Mouse (Mus musculus) liver, embryonic 13.5 days (tissue): ENCODE data around the gene Vmn1r89. TPM values are rescaled to one million over a fixed set of nuclear protein-coding genes. Genes with fewer than 3 reads are reported as not detected.

Source experiments
- ATAC-seq: fragments of 200-750 bp; cut with Nextera tagmentation; 2 replicates; pipeline ENCODE4 v1.8.0; 2017; ENCODE audit warnings: low read depth, mild to moderate bottlenecking, moderate number of reproducible peaks, moderate library complexity
- DNase-seq: peaks from one replicate; pipeline ENCODE4 v3.0.0; 2022
- H3K27ac ChIP-seq: fragments of 300-500 bp; sonication (generic); 2 replicates; pipeline ENCODE4 v1.5.1; 2015; ENCODE audit warnings: moderate library complexity, mild to moderate bottlenecking, inconsistent platforms
- H3K27me3 ChIP-seq: fragments of 300-500 bp; sonication (generic); 2 replicates; pipeline ENCODE4 v1.6.1; 2015; ENCODE audit warnings: mild to moderate bottlenecking, inconsistent platforms
- H3K36me3 ChIP-seq: fragments of 300-500 bp; sonication (generic); 2 replicates; pipeline ENCODE4 v1.6.1; 2015; ENCODE audit warnings: mild to moderate bottlenecking, inconsistent platforms
- H3K4me1 ChIP-seq: fragments of 300-500 bp; sonication (generic); replicated peaks from 2 replicates; pipeline ENCODE4 v1.6.1; 2015; ENCODE audit warnings: inconsistent platforms
- H3K4me2 ChIP-seq: fragments of 300-500 bp; sonication (generic); 2 replicates; pipeline ENCODE4 v1.6.1; 2015; ENCODE audit warnings: inconsistent platforms, mild to moderate bottlenecking, moderate library complexity
- H3K4me3 ChIP-seq: fragments of 300-500 bp; sonication (generic); replicated peaks from 2 replicates; pipeline ENCODE4 v1.5.1; 2015; ENCODE audit warnings: mild to moderate bottlenecking, inconsistent platforms
- H3K9ac ChIP-seq: fragments of 300-500 bp; sonication (generic); 2 replicates; pipeline ENCODE4 v1.6.1; 2015; ENCODE audit warnings: mild to moderate bottlenecking, inconsistent platforms
- H3K9me3 ChIP-seq: fragments of 300-500 bp; sonication (generic); replicated peaks from 2 replicates; pipeline ENCODE4 v1.6.1; 2016; ENCODE audit warnings: inconsistent platforms
- WGBS: fragments of 180-500 bp; shearing (Covaris S2); methylation state at CpG from one replicate; pipeline ENCODE4 v1.1.7; 2015; ENCODE audit not compliant: insufficient replicate concordance; 5-methylcytosine and 5-hydroxymethylcytosine counted together
- polyA plus RNA-seq: library from polyadenylated mRNA; unstranded; fragments of >200 nt; fragmentation: Nextera tagmentation; extraction: Ambion mirVana; gene quantifications from 2 replicates; pipeline ENCODE4 v1.2.1, GENCODE M21; 2015

Gene Vmn1r89
- not detected in 2 replicates for polyA plus RNA-seq

GRCm38 (mm10) chr7:13212720-13213119, at the start of gene Vmn1r89:
TSS of gene Vmn1r89 (plus strand) at chr7:13213020.
- Histone ChIP-seq H3K36me3 (no peaks in the 10 kb centered on the region), H3K4me3 (no peak within 1 kb of the TSS), H3K9me3 (no peaks in the 10 kb centered on the region), H3K4me2 (no peak within 1 kb of the TSS), H3K4me1 (no peaks in the 10 kb centered on the region), H3K9ac (no peak within 1 kb of the TSS), H3K27ac (no peak within 1 kb of the TSS), H3K27me3 (no peaks in the 10 kb centered on the region)
- no peak for ATAC-seq
- no peak for DNase-seq

- H3K36me3 ChIP-seq, result no peaks in the 10 kb centered on the region
- no peak overlapping the region for H3K4me3 ChIP-seq
- no peak overlapping the region for H3K9ac ChIP-seq
- WGBS, result 39% methylated on average over 50 of the region's 50 CpGs
- ATAC-seq (no peak), DNase-seq (no peak)
- no peaks in the 10 kb centered on the region for H3K4me1 ChIP-seq
- H3K4me2 ChIP-seq, result no peak overlapping the region
- H3K9me3 ChIP-seq, result no peaks in the 10 kb centered on the region
- H3K27ac ChIP-seq, result no peak overlapping the region
- no peaks in the 10 kb centered on the region for H3K27me3 ChIP-seq
Measured at GRCm38 (mm10) chr7:13260746-13261700, 48.2 kb downstream of the Vmn1r89 start.

DNA sequence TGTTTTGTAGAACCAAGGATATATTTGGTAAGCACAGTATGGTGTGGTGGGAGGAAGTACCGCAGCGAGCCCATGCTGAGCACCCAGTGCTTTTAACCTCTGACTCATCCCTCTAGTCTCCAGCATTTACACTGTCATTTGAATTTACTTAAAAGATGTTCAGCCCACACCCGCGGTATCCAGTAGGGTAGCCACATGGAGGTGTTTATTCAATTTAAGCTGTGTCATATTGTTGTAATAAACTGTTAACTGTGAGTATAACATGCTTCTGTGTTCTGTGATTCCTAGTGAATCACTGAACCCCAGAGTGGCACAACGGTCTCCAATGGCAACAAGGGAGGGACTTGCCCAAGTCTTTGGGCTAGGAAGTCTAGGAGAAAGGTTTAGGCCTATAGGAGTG, 51.0 kb downstream of the Vmn1r89 start:
- Histone ChIP-seq H3K4me1 (no peaks in the 10 kb centered on the region), H3K9me3 (no peaks in the 10 kb centered on the region), H3K36me3 (no peaks in the 10 kb centered on the region), H3K27ac (no peak overlapping the region), H3K27me3 (no peaks in the 10 kb centered on the region), H3K9ac (no peak overlapping the region), H3K4me2 (no peak overlapping the region), H3K4me3 (no peak overlapping the region)
- no peak for ATAC-seq
- 68% methylated on average over 5 of the region's 5 CpGs for WGBS
- DNase-seq, result no peak

- ATAC-seq (no peak), DNase-seq (no peak)
- no peak overlapping the region for H3K4me2 ChIP-seq
- no peaks in the 10 kb centered on the region for H3K27me3 ChIP-seq
- H3K4me3 ChIP-seq, result no peak overlapping the region
- no peaks in the 10 kb centered on the region for H3K4me1 ChIP-seq
- no peak overlapping the region for H3K27ac ChIP-seq
- H3K9ac ChIP-seq, result no peak overlapping the region
- H3K9me3 ChIP-seq, result no peaks in the 10 kb centered on the region
- WGBS, result 60% methylated on average over 2 of the region's 2 CpGs
- H3K36me3 ChIP-seq, result no peaks in the 10 kb centered on the region
Measured at GRCm38 (mm10) chr7:13264396-13264795, 51.6 kb downstream of the Vmn1r89 start.

DNA sequence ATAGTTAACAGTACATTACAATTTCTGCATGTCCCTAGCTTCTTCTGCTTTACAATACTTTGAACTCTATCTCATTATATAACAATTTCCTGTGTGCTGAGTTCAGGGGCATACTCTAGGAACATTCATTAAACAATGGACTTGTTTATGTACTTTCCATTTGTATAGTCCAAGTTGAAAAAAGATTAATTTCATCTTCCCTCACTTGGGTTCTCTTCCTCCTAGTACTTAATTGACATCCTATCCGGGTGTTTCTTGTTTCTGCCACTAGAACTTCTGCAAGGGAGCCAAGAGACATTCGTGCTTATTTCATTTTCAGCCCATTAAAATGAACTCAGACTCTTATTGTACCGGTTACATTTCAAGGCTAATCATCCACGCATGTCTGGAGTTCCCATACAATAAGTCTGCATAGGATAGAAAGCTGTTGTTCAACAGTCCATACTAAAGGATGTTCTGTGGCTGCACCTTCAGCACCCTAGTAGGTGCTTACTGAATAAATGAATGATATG, 56.0 kb downstream of the Vmn1r89 start:
- Histone ChIP-seq H3K9me3 (no peaks in the 10 kb centered on the region), H3K36me3 (peaks cover 2% of the 10 kb centered on the region; the same call in 1 of the 2 replicates), H3K4me2 (no peak overlapping the region), H3K27me3 (no peaks in the 10 kb centered on the region), H3K27ac (no peak overlapping the region), H3K4me1 (no peaks in the 10 kb centered on the region), H3K9ac (no peak overlapping the region), H3K4me3 (no peak overlapping the region)
- ATAC-seq (no peak), DNase-seq (no peak)
- WGBS, result 77% methylated on average over 4 of the region's 4 CpGs

DNA sequence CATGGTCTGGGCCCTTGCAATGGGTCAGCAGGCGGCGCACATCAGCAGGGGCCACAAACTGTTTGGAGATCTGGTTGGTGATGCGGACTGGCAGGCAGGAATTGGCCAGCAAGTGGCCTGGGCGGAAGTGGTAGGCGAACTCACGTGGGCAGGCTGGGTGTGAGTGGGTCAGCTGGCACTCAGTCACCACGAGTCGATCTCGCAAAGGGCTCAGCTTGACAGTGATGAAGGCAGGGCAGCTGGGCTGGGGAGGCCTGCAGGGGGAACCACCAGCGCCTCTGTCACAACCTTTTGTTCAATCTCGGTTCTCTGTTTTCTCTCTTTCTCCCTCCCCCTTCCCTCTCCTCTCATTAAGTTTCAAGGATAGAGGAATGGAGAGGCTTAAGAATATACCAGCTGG, 56.6 kb downstream of the Vmn1r89 start:
- Histone ChIP-seq H3K4me3 (no peak overlapping the region), H3K4me2 (no peak overlapping the region), H3K9me3 (no peaks in the 10 kb centered on the region), H3K9ac (no peak overlapping the region), H3K27me3 (no peaks in the 10 kb centered on the region), H3K27ac (no peak overlapping the region), H3K36me3 (peaks cover 4% of the 10 kb centered on the region; the same call in 1 of the 2 replicates), H3K4me1 (no peaks in the 10 kb centered on the region)
- DNase-seq (no peak), ATAC-seq (no peak)
- 78% methylated on average over 11 of the region's 11 CpGs for WGBS

Other genes starting within 250 kb of the Vmn1r89 start
- gene Zfp324, start 247.2 kb upstream of the Vmn1r89 start, polyA plus RNA-seq, result 3.3 and 3.6 TPM in 2 replicates
- 2.9 and 3.6 TPM in 2 replicates for gene Zfp446, start 235.2 kb upstream of the Vmn1r89 start, polyA plus RNA-seq
- 4.5 and 4.9 TPM in 2 replicates for gene Slc27a5, start 214.8 kb upstream of the Vmn1r89 start, polyA plus RNA-seq
- gene Trim28, start 213.9 kb upstream of the Vmn1r89 start, polyA plus RNA-seq, result 92.3 and 102 TPM in 2 replicates
- 14.4 and 17.3 TPM in 2 replicates for gene Zbtb45, start 203.0 kb upstream of the Vmn1r89 start, polyA plus RNA-seq
- gene Chmp2a, start 178.2 kb upstream of the Vmn1r89 start, polyA plus RNA-seq, result 127 and 130 TPM in 2 replicates
- gene Ube2m, start 174.7 kb upstream of the Vmn1r89 start, polyA plus RNA-seq, result 70.0 and 80.8 TPM in 2 replicates
- 0.45 and 0.52 TPM in 2 replicates for gene Mzf1, start 158.3 kb upstream of the Vmn1r89 start, polyA plus RNA-seq
- gene Vmn1r85, start 117.8 kb upstream of the Vmn1r89 start, polyA plus RNA-seq, result not detected in 2 replicates
- not detected in 2 replicates for gene Vmn1r86, start 93.1 kb upstream of the Vmn1r89 start, polyA plus RNA-seq
- not detected in 2 replicates for gene Vmn1r87, start 72.9 kb upstream of the Vmn1r89 start, polyA plus RNA-seq
- gene Vmn1r88, start 53.5 kb upstream of the Vmn1r89 start, polyA plus RNA-seq, result 0.01 TPM in 1 of 2 replicates, not detected in the other
- gene Lig1, start 64.3 kb downstream of the Vmn1r89 start, polyA plus RNA-seq, result 137 and 154 TPM in 2 replicates
- 2.1 and 2.6 TPM in 2 replicates for gene Zswim9, start 65.7 kb downstream of the Vmn1r89 start, polyA plus RNA-seq
- 1.1 and 1.2 TPM in 2 replicates for gene Pla2g4c, start 111.6 kb downstream of the Vmn1r89 start, polyA plus RNA-seq
- gene Cabp5, start 185.1 kb downstream of the Vmn1r89 start, polyA plus RNA-seq, result not detected in 2 replicates
- not detected in 2 replicates for gene Bsph1, start 237.8 kb downstream of the Vmn1r89 start, polyA plus RNA-seq